Mouse (Mus musculus): ENCODE results near the gene Yars. TPM values are rescaled to one million over a fixed set of nuclear protein-coding genes. Genes with fewer than 3 reads are reported as not detected.

Yars gene
- total and polyA plus RNA-seq, 3 experiments: 89.5 to 539 (median 179) TPM

DNA sequence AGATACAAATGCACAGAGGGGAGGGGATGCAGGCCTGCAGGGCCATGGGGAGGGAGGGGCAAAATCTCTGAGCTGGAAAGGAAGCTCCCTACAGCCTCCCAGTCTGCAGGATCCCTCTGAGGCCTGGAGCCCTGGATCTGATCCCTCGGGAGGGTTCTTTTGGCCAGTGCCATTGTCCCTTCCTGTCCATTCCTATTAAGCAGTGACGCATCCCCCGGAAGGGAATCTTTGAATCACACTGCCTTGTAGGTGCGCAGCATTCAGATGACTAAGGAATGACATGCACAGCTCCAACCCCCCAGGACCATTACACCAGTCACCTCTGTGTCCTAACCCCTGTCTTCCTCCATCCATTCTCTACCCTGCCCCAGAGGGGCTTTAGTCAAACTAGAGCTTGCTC is 69.5 kb downstream of the Yars start:
- no peaks in the 10 kb centered on the region for H3K79me2 ChIP-seq (ENCODE audit: control insufficient read depth, insufficient read depth, low read length, poor library complexity)
- no peak overlapping the region for H3K4me3 ChIP-seq (ENCODE audit: control insufficient read depth in 1 of 2, insufficient read depth in 1 of 2, low read depth in 2 of 2, low read length in 2 of 2)
- peaks cover 14 to 37% of the 10 kb centered on the region in 2 experiments for H3K4me1 ChIP-seq (ENCODE audit: control insufficient read depth in 1 of 2, insufficient read depth in 2 of 2, low read length in 2 of 2)
- no peak for DNase-seq (ENCODE audit: low read depth, low spot score)
- H3K27me3 ChIP-seq (ENCODE audit: control insufficient read depth in 1 of 2, insufficient read depth in 2 of 2, low read length in 2 of 2): no peaks in the 10 kb centered on the region
- TF ChIP-seq USF1 (IDR thresholded peaks at IDR 0.05; ENCODE audit: low read depth, low read length): no peak
- no peak for TF ChIP-seq POLR2AphosphoS5 (IDR thresholded peaks at IDR 0.05; ENCODE audit: borderline replicate concordance, low read depth, low read length)
- TF ChIP-seq MXI1 (IDR thresholded peaks at IDR 0.05; ENCODE audit: low read depth, low read length): no peak
- no peak for TF ChIP-seq JUND (IDR thresholded peaks at IDR 0.05; ENCODE audit: low read depth, low read length)
- no peak for TF ChIP-seq ZKSCAN1 (IDR thresholded peaks at IDR 0.05; ENCODE audit: low read depth, low read length)
- no peak for TF ChIP-seq TBP (IDR thresholded peaks at IDR 0.05; ENCODE audit: low read depth, low read length)
- no peak for TF ChIP-seq CHD2 (IDR thresholded peaks at IDR 0.05; ENCODE audit: low read length)
- no peak overlapping the region for H3K9ac ChIP-seq (ENCODE audit: control insufficient read depth, low read depth, low read length, poor library complexity, severe bottlenecking)
- H3K36me3 ChIP-seq (ENCODE audit: control insufficient read depth in 1 of 2, insufficient read depth in 2 of 2, low read length in 2 of 2): peaks cover 0 to 17% of the 10 kb centered on the region in 2 experiments; a peak in 2 of 4 replicates
- H3K9me3 ChIP-seq (replicated peaks; ENCODE audit: insufficient read depth, low read length): no peaks in the 10 kb centered on the region
- H3K27ac ChIP-seq (ENCODE audit: control insufficient read depth, low read depth, low read length): no peak overlapping the region

DNA sequence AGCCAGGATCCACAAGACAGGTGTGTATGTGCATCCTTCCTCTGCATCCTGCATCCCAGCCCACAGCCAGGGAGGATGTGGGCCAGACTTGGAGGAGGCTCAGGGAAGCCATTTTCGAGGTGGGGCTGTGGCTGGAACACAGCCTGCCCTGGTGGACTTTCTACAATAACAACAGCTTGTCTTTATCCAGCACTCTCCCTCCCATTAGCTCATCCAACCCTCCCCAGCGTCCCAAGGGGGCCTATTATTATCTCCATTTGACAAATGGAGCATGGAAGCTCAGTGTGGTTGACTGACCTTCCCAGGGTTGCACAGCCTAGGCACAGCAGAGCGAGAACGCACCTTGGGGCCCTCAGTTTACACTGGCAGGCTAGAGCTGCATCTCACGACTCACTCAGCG is 71.1 kb downstream of the Yars start:
- no peaks in the 10 kb centered on the region for H3K27me3 ChIP-seq (ENCODE audit: control insufficient read depth in 1 of 2, insufficient read depth in 2 of 2, low read length in 2 of 2)
- H3K27ac ChIP-seq (ENCODE audit: control insufficient read depth, low read depth, low read length): no peak overlapping the region
- H3K9ac ChIP-seq (ENCODE audit: control insufficient read depth, low read depth, low read length, poor library complexity, severe bottlenecking): no peak overlapping the region
- peaks cover 14 to 30% of the 10 kb centered on the region in 2 experiments for H3K4me1 ChIP-seq (ENCODE audit: control insufficient read depth in 1 of 2, insufficient read depth in 2 of 2, low read length in 2 of 2)
- no peak for DNase-seq (ENCODE audit: low read depth, low spot score)
- TF ChIP-seq USF1 (IDR thresholded peaks at IDR 0.05; ENCODE audit: low read depth, low read length) (no peak), TCF12 (IDR thresholded peaks at IDR 0.05; ENCODE audit: low read depth, low read length) (no peak), POLR2AphosphoS5 (IDR thresholded peaks at IDR 0.05; ENCODE audit: borderline replicate concordance, low read depth, low read length) (no peak), MEF2A (IDR thresholded peaks at IDR 0.05; ENCODE audit: extremely low read depth, insufficient replicate concordance, low read depth, low read length, poor library complexity, severe bottlenecking) (no peak), MYB (IDR thresholded peaks at IDR 0.05; ENCODE audit: low read depth, low read length) (no peak), ZMIZ1 (IDR thresholded peaks at IDR 0.05; ENCODE audit: low read depth, low read length) (no peak), JUND (IDR thresholded peaks at IDR 0.05; ENCODE audit: low read depth, low read length) (no peak), ZC3H11A (IDR thresholded peaks at IDR 0.05; ENCODE audit: low read depth, low read length) (no peak), ZNF384 (IDR thresholded peaks at IDR 0.05; ENCODE audit: low read depth, low read length) (no peak), RCOR1 (IDR thresholded peaks at IDR 0.05; ENCODE audit: low read depth, low read length) (no peak), MYC (IDR thresholded peaks at IDR 0.05; ENCODE audit: low read depth, low read length) (no peak), GATA1 (IDR thresholded peaks at IDR 0.05; ENCODE audit: low read depth, low read length) (no peak), MXI1 (IDR thresholded peaks at IDR 0.05; ENCODE audit: low read depth, low read length) (no peak), SIN3A (IDR thresholded peaks at IDR 0.05; ENCODE audit: low read length) (no peak), MAZ (IDR thresholded peaks at IDR 0.05; ENCODE audit: low read depth, low read length) (no peak), RAD21 (IDR thresholded peaks at IDR 0.05; ENCODE audit: low read depth, low read length) (no peak), GABPA (IDR thresholded peaks at IDR 0.05; ENCODE audit: low read depth, low read length) (no peak), POLR2A (IDR thresholded peaks at IDR 0.05; ENCODE audit: control insufficient read depth in 1 of 2, insufficient read depth in 1 of 2, low read depth in 1 of 2, low read length in 2 of 2, poor library complexity in 1 of 2) (no peak)
- no peaks in the 10 kb centered on the region for H3K9me3 ChIP-seq (replicated peaks; ENCODE audit: insufficient read depth, low read length)
- H3K79me2 ChIP-seq (ENCODE audit: control insufficient read depth, insufficient read depth, low read length, poor library complexity): no peaks in the 10 kb centered on the region
- no peak overlapping the region for H3K4me3 ChIP-seq (ENCODE audit: control insufficient read depth in 1 of 2, insufficient read depth in 1 of 2, low read depth in 2 of 2, low read length in 2 of 2)
- H3K36me3 ChIP-seq (ENCODE audit: control insufficient read depth in 1 of 2, insufficient read depth in 2 of 2, low read length in 2 of 2): peaks cover 0 to 17% of the 10 kb centered on the region in 2 experiments; a peak in 2 of 4 replicates

Data from MEL (cell line).